Mouse (Mus musculus) liver, embryonic 14.5 days (tissue): ENCODE measurements around the gene Tedc1. TPM values are rescaled to one million over a fixed set of nuclear protein-coding genes. Genes with fewer than 3 reads are reported as not detected.

ENCODE experiments used
- ATAC-seq: fragments of 200-750 bp; cut with Nextera tagmentation; 2 replicates; pipeline ENCODE4 v1.8.0; 2017; ENCODE audit warnings: moderate number of reproducible peaks, mild to moderate bottlenecking, moderate library complexity; ENCODE audit not compliant: insufficient read depth
- DNase-seq, 3 experiments: peaks; one replicate each; pipeline ENCODE4 v3.0.0-alpha.2; 2012 to 2013; ENCODE audit warnings: low read depth in 3 of 3, low spot score in 3 of 3
- H3K27ac ChIP-seq: fragments of 300-500 bp; sonication (generic); 2 replicates; pipeline ENCODE4 v1.5.1; 2014; ENCODE audit warnings: moderate library complexity, mild to moderate bottlenecking, control low read depth, inconsistent platforms
- H3K27me3 ChIP-seq: fragments of 300-500 bp; sonication (generic); 2 replicates; pipeline ENCODE4 v1.6.1; 2014; ENCODE audit warnings: mild to moderate bottlenecking, low read length, moderate library complexity; ENCODE audit not compliant: control insufficient read depth, insufficient read depth
- H3K36me3 ChIP-seq: fragments of 300-500 bp; sonication (generic); replicated peaks from 2 replicates; pipeline ENCODE4 v1.6.1; 2014; ENCODE audit warnings: low read depth; ENCODE audit not compliant: control insufficient read depth, insufficient read depth
- H3K4me1 ChIP-seq, 2 experiments: fragments of 200-500 bp in 1 of 2; fragments of 300-500 bp in 1 of 2; sonication (generic) in 1 of 2; replicated peaks; 2 replicates each; pipeline ENCODE4 v1.6.1; 2012 to 2014; ENCODE audit warnings: antibody characterized with exemption in 1 of 2, inconsistent platforms in 1 of 2, low read length in 1 of 2; ENCODE audit not compliant: control insufficient read depth in 2 of 2, insufficient read depth in 2 of 2
- H3K4me2 ChIP-seq: fragments of 300-500 bp; sonication (generic); 2 replicates; pipeline ENCODE4 v1.6.1; 2014; ENCODE audit warnings: low read depth, mild to moderate bottlenecking, control low read depth, moderate library complexity
- H3K4me3 ChIP-seq, 2 experiments: fragments of 200-500 bp in 1 of 2; fragments of 300-500 bp in 1 of 2; sonication (generic) in 1 of 2; 2 replicates each; pipeline ENCODE4 v1.5.1; 2012 to 2014; ENCODE audit warnings: low read depth in 2 of 2, low read length in 2 of 2, mild to moderate bottlenecking in 2 of 2, control low read depth in 1 of 2, inconsistent platforms in 1 of 2, moderate library complexity in 1 of 2; ENCODE audit not compliant: insufficient read depth in 1 of 2
- H3K9ac ChIP-seq: fragments of 300-500 bp; sonication (generic); replicated peaks from 2 replicates; pipeline ENCODE4 v1.6.1; 2014; ENCODE audit warnings: mild to moderate bottlenecking, control low read depth, moderate library complexity
- H3K9me3 ChIP-seq: fragments of 300-500 bp; sonication (generic); 2 replicates; pipeline ENCODE4 v1.6.1; 2016; ENCODE audit warnings: low read length, mixed read lengths; ENCODE audit not compliant: control insufficient read depth
- CTCF ChIP-seq: IDR thresholded peaks from 2 replicates; pipeline ENCODE4 v1.5.1; 2016; ENCODE audit warnings: antibody characterized with exemption, low read depth, control low read depth
- EP300 ChIP-seq: IDR thresholded peaks from 2 replicates; pipeline ENCODE4 v1.6.1; 2016; ENCODE audit warnings: antibody characterized with exemption, low read depth
- WGBS: fragments of 180-500 bp; shearing (Covaris S2); extraction: QIAGEN DNeasy Blood & Tissue Kit; methylation state at CpG from one replicate; pipeline ENCODE4 v1.1.7; 2014; ENCODE audit not compliant: insufficient replicate concordance; 5-methylcytosine and 5-hydroxymethylcytosine counted together
- polyA plus RNA-seq, 2 experiments: library from polyadenylated mRNA; depleted of rRNA in 1 of 2; stranded (reverse) in 1 of 2; unstranded in 1 of 2; fragments of >200 nt; fragmentation: Nextera tagmentation in 1 of 2; extraction: Ambion mirVana in 1 of 2; gene quantifications; 2 replicates each; pipeline versions ENCODE4 v1.2.1 to v1.2.3; 2012 to 2014

The Tedc1 gene
- polyA plus RNA-seq, 2 experiments = 6.4 to 8.2 TPM

- Histone ChIP-seq H3K4me2 (peak within 1 kb of the TSS; percentile 94), H3K27me3 (peaks cover 24% of the 10 kb centered on the region), H3K36me3 (peaks cover 11% of the 10 kb centered on the region), H3K4me1 (peaks cover 14 to 16% of the 10 kb centered on the region in 2 experiments), H3K9me3 (no peaks in the 10 kb centered on the region), H3K4me3 (peak within 1 kb of the TSS; percentile 59 to 65), H3K9ac (peak within 1 kb of the TSS; percentile 50), H3K27ac (no peak within 1 kb of the TSS)
- under 1% methylated on average over 64 of the region's 68 CpGs for WGBS
- DNase-seq (peak; percentile 64 to 77 (median 68)), ATAC-seq (peak; percentile 89)
- no peak for TF ChIP-seq EP300
- TF ChIP-seq CTCF = no peak; the same call in 1 of the 2 replicates
Observed at GRCm38 (mm10) chr12:113139908-113140615, 16.2 kb upstream of the Tedc1 start, which contains the start of gene Crip2. Crip2 (plus strand) TSS chr12:113140236.

DNA sequence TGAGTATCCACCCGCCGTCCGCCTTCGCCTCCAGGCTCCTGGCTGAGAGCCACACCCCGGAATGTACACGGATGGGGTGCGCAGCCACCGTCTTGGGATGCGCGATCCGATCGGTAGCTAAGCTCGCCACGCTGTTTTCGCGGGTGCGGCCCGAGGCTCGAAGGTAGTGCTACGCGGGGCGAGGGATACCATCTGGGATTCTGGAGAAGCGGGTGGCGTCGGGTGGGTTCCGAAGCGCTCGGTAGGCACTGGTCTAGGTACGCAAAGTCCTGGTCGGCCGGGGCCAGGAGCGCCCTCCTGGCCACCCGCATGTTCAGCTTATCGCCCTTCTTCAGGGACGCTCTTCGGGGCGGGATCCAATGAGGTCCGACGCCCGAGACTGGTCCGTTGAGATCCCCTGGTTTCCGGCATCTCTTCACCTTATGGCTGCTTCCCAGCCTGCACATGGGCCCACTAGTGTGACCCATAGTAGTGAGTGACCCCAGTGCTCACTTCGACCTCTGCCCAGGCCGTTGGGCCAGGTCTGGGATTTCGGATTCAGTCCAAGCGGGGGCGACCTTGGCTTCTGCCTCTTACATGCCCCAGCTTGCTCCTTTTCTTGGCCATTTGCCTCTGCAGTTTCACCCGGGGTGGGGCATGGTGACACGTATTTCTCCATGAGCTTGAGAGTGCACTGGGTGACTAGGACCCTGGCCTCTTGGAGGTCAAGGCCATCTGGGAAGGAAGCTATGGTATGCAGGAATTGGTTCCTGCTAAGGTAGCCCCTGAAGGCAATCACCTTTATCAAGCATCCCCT is 15.4 kb upstream of the Tedc1 start:
- Histone ChIP-seq H3K36me3 (peaks cover 10% of the 10 kb centered on the region), H3K9ac (peak overlapping the region; percentile 50), H3K9me3 (no peaks in the 10 kb centered on the region), H3K27ac (no peak overlapping the region), H3K4me1 (peaks cover 14 to 16% of the 10 kb centered on the region in 2 experiments), H3K27me3 (peaks cover 24% of the 10 kb centered on the region), H3K4me3 (peak overlapping the region; percentile 57 to 65), H3K4me2 (peak overlapping the region; percentile 94)
- DNase-seq (peak in 2 of 3 experiments; percentile 52 to 59), ATAC-seq (peak; percentile 70)
- WGBS = 2% methylated on average over 49 of the region's 49 CpGs
- TF ChIP-seq CTCF (no peak), EP300 (no peak)

DNA sequence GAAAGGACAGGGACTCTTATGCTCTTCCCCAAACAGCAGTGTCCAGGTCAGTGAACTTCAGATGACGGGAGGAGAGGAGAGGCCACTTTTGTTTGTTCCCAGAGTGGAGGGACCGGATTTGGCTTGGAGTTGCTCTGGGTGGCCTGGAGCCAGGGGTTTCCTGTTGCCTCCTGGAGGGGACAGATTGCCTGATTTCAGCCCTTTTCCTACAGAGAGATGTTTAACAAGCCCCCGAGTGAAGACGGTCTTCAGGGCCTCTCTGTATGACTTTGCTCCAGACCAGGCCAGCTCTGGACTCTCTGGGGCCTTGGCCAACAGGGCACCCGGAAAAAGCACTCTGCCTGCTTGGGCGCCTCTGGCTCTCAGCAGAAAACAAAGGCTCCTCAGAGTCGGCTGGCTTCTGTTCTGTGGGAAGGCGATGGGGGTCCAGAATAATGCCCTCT is 14.7 kb upstream of the Tedc1 start:
- TF ChIP-seq CTCF = no peak
- no peak for TF ChIP-seq EP300
- no peak for DNase-seq
- peaks cover 26% of the 10 kb centered on the region for H3K27me3 ChIP-seq
- H3K9me3 ChIP-seq = no peaks in the 10 kb centered on the region
- H3K27ac ChIP-seq = no peak overlapping the region
- WGBS = 22% methylated on average over 8 of the region's 8 CpGs
- H3K36me3 ChIP-seq = peaks cover 6% of the 10 kb centered on the region
- H3K9ac ChIP-seq = no peak overlapping the region
- ATAC-seq = no peak
- H3K4me2 ChIP-seq = peak overlapping the region; percentile 94
- H3K4me1 ChIP-seq = peaks cover 14 to 16% of the 10 kb centered on the region in 2 experiments
- H3K4me3 ChIP-seq = peak overlapping the region; percentile 57 to 65

DNA sequence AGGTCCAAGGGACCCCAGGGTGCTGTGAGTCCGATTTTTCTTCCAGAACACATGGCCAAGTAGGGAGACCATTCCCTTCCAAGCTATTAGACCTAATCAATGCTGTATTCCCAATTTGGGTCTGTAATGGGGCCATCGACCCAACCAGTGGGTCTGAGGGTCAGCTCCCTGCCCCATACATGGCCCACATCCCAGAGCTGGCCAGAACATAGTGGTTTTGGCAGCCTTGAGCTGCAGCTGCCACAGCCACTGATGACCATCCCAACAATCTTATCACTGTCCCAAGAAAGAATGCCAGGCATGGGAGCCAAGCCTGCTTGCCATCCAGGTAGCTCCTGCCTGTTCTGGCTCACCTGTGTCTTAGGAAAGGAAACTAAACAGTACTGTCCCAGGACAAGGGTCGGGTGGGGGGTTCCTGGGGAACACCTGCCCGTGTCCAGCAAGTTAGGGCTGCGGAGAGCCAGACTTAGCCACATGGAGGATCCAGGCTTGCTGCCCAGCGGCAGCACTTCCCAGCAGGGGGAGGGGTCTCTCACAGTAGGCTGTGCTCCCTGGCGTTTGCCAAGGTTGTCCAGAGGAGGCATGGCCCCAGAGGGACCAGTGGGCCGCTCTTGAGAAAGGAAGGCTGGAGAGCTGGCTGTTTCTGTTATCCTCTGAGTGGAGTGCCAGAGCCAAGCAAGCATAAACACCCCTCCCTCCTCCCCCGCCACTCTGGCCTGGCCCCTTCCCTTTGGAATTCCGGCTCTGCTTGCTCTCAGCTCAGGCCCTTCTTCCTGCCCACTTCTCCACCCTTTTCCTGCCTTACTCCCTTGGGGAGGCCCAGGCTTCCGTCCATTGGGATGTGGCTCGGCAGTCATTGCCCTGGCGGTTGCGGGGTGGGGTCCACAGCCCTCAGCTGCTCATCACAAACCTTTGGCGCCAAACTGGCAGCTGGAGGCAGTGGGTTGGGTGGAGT is 13.9 kb upstream of the Tedc1 start:
- no peak overlapping the region for H3K9ac ChIP-seq
- 20% methylated on average over 15 of the region's 15 CpGs for WGBS
- ATAC-seq (no peak), DNase-seq (no peak)
- H3K4me2 ChIP-seq = peak overlapping the region; percentile 94
- H3K9me3 ChIP-seq = no peaks in the 10 kb centered on the region
- H3K36me3 ChIP-seq = no peaks in the 10 kb centered on the region; the same call in 1 of the 2 replicates
- peaks cover 14 to 16% of the 10 kb centered on the region in 2 experiments for H3K4me1 ChIP-seq
- H3K27ac ChIP-seq = no peak overlapping the region
- H3K4me3 ChIP-seq = peak overlapping the region; percentile 57 to 65; a peak in 2 of 4 replicates
- TF ChIP-seq CTCF (no peak), EP300 (no peak)
- H3K27me3 ChIP-seq = peaks cover 29% of the 10 kb centered on the region
